Mouse (Mus musculus) embryonic facial prominence, embryonic 10.5 days (tissue): ENCODE results near the gene Grin2d. TPM values are rescaled to one million over a fixed set of nuclear protein-coding genes. Genes with fewer than 3 reads are reported as not detected.
A peak's percentile ranks its signal among the peaks of the same experiment; 100 is the strongest.

Experiments used
- DNase-seq: peaks from one replicate; pipeline ENCODE4 v3.0.0-alpha.2; 2017; ENCODE audit warnings: low spot score
- H3K27ac ChIP-seq: fragments of 300-500 bp; sonication (generic); replicated peaks from 2 replicates; pipeline ENCODE4 v1.5.1; 2016; ENCODE audit warnings: mild to moderate bottlenecking
- H3K27me3 ChIP-seq: fragments of 300-500 bp; sonication (generic); replicated peaks from 2 replicates; pipeline ENCODE4 v1.6.1; 2016; ENCODE audit warnings: low read depth, mild to moderate bottlenecking; ENCODE audit not compliant: poor library complexity, severe bottlenecking
- H3K36me3 ChIP-seq: fragments of 300-500 bp; sonication (generic); replicated peaks from 2 replicates; pipeline ENCODE4 v1.6.1; 2016; ENCODE audit warnings: mild to moderate bottlenecking, moderate library complexity
- H3K4me1 ChIP-seq: fragments of 300-500 bp; sonication (generic); 2 replicates; pipeline ENCODE4 v1.6.1; 2016
- H3K4me3 ChIP-seq: fragments of 300-500 bp; sonication (generic); 2 replicates; pipeline ENCODE4 v1.5.1; 2016; ENCODE audit warnings: mild to moderate bottlenecking, moderate library complexity
- H3K9me3 ChIP-seq: fragments of 300-500 bp; sonication (generic); 2 replicates; pipeline ENCODE4 v1.6.1; 2016; ENCODE audit warnings: mild to moderate bottlenecking
- WGBS: fragments of 180-500 bp; shearing (Covaris S2); methylation state at CpG from one replicate; pipeline ENCODE4 v1.1.7; 2016; 5-methylcytosine and 5-hydroxymethylcytosine counted together
- polyA plus RNA-seq: library from polyadenylated mRNA; unstranded; fragments of >200 nt; fragmentation: Nextera tagmentation; extraction: Ambion mirVana; gene quantifications from 2 replicates; pipeline ENCODE4 v1.2.1, GENCODE M21; 2016

Grin2d gene
- polyA plus RNA-seq, 1 experiment from 2014 or later: 0.09 TPM

- H3K9me3 ChIP-seq: no peaks in the 10 kb centered on the region
Observed at GRCm38 (mm10) chr7:45813787-45814779, 64.1 kb downstream of the Grin2d start, which contains the start of gene Cyth2. Cyth2 (minus strand) TSS chr7:45814581.

GRCm38 (mm10) chr7:45812921-45813320 is 65.3 kb downstream of the Grin2d start:
- 86% methylated on average over 8 of the region's 8 CpGs for WGBS
- Histone ChIP-seq H3K27me3 (no peaks in the 10 kb centered on the region), H3K4me3 (peak overlapping the region; percentile 98), H3K36me3 (peaks cover 51% of the 10 kb centered on the region), H3K9me3 (no peaks in the 10 kb centered on the region), H3K27ac (peak overlapping the region; percentile 100), H3K4me1 (peaks cover 41% of the 10 kb centered on the region)
- DNase-seq: no peak

More at GRCm38 (mm10) chr7:45813787-45814779, 64.1 kb downstream of the Grin2d start, which contains the start of gene Cyth2:
- peak within 1 kb of the TSS; percentile 100 for H3K27ac ChIP-seq
- peaks cover 36% of the 10 kb centered on the region for H3K4me1 ChIP-seq
- H3K36me3 ChIP-seq: peaks cover 39% of the 10 kb centered on the region
- WGBS: under 1% methylated on average over 92 of the region's 92 CpGs
- DNase-seq: peak; percentile 100
- peak within 1 kb of the TSS; percentile 98 for H3K4me3 ChIP-seq
- H3K27me3 ChIP-seq: peaks cover 11% of the 10 kb centered on the region

- Histone ChIP-seq H3K27me3 (no peaks in the 10 kb centered on the region), H3K4me1 (peaks cover 32% of the 10 kb centered on the region), H3K9me3 (no peaks in the 10 kb centered on the region), H3K27ac (no peak overlapping the region), H3K4me3 (no peak overlapping the region), H3K36me3 (peaks cover 74% of the 10 kb centered on the region)
- WGBS: 90% methylated on average over 14 of the region's 14 CpGs
- no peak for DNase-seq
Observed at GRCm38 (mm10) chr7:45809276-45810075, 68.7 kb downstream of the Grin2d start.

- H3K9me3 ChIP-seq: no peaks in the 10 kb centered on the region
- 52% methylated on average over 11 of the region's 11 CpGs for WGBS
- H3K27ac ChIP-seq: no peak overlapping the region
- peaks cover 83% of the 10 kb centered on the region for H3K36me3 ChIP-seq
- DNase-seq: no peak
- H3K4me3 ChIP-seq: peak overlapping the region; percentile 0; the same call in 1 of the 2 replicates
- H3K27me3 ChIP-seq: no peaks in the 10 kb centered on the region
- H3K4me1 ChIP-seq: peaks cover 32% of the 10 kb centered on the region
Observed at GRCm38 (mm10) chr7:45808471-45808870, 69.7 kb downstream of the Grin2d start.

- no peak overlapping the region for H3K4me3 ChIP-seq
- no peak overlapping the region for H3K27ac ChIP-seq
- H3K9me3 ChIP-seq: no peaks in the 10 kb centered on the region
- 63% methylated on average over 5 of the region's 5 CpGs for WGBS
- H3K36me3 ChIP-seq: peaks cover 84% of the 10 kb centered on the region
- no peak for DNase-seq
- H3K4me1 ChIP-seq: peaks cover 19% of the 10 kb centered on the region
- H3K27me3 ChIP-seq: peaks cover 1% of the 10 kb centered on the region
Observed at GRCm38 (mm10) chr7:45805941-45806340, 72.2 kb downstream of the Grin2d start.

GRCm38 (mm10) chr7:45802551-45802950 is 75.6 kb downstream of the Grin2d start:
- H3K27me3 ChIP-seq: peaks cover 35% of the 10 kb centered on the region
- H3K36me3 ChIP-seq: peaks cover 50% of the 10 kb centered on the region
- no peak for DNase-seq
- no peak overlapping the region for H3K4me3 ChIP-seq
- H3K27ac ChIP-seq: no peak overlapping the region
- H3K9me3 ChIP-seq: no peaks in the 10 kb centered on the region
- WGBS: 91% methylated on average over 6 of the region's 6 CpGs
- H3K4me1 ChIP-seq: peaks cover 34% of the 10 kb centered on the region

- Histone ChIP-seq H3K9me3 (no peaks in the 10 kb centered on the region), H3K27ac (no peak overlapping the region), H3K27me3 (peaks cover 47% of the 10 kb centered on the region), H3K4me3 (peak overlapping the region; percentile 37), H3K36me3 (peaks cover 48% of the 10 kb centered on the region), H3K4me1 (peaks cover 41% of the 10 kb centered on the region)
- WGBS: 3% methylated on average over 12 of the region's 12 CpGs
- DNase-seq: peak; percentile 93
Observed at GRCm38 (mm10) chr7:45801348-45801747, 76.8 kb downstream of the Grin2d start.

GRCm38 (mm10) chr7:45800546-45801204 is 77.5 kb downstream of the Grin2d start:
- Histone ChIP-seq H3K4me3 (peak overlapping the region; percentile 37), H3K36me3 (peaks cover 48% of the 10 kb centered on the region)
- WGBS: 18% methylated on average over 25 of the region's 25 CpGs

GRCm38 (mm10) chr7:45800001-45800400 is 78.2 kb downstream of the Grin2d start:
- Histone ChIP-seq H3K4me1 (peaks cover 36% of the 10 kb centered on the region), H3K27ac (no peak overlapping the region), H3K27me3 (peaks cover 60% of the 10 kb centered on the region), H3K9me3 (no peaks in the 10 kb centered on the region), H3K4me3 (peak overlapping the region; percentile 37; the same call in 1 of the 2 replicates), H3K36me3 (peaks cover 54% of the 10 kb centered on the region)
- DNase-seq: no peak
- 37% methylated on average over 7 of the region's 7 CpGs for WGBS

More at GRCm38 (mm10) chr7:45800546-45801204, 77.5 kb downstream of the Grin2d start:
- peaks cover 37% of the 10 kb centered on the region for H3K4me1 ChIP-seq
- peak; percentile 64 for DNase-seq
- H3K27ac ChIP-seq: no peak overlapping the region
- H3K9me3 ChIP-seq: no peaks in the 10 kb centered on the region
- H3K27me3 ChIP-seq: peaks cover 54% of the 10 kb centered on the region

- Histone ChIP-seq H3K27me3 (peaks cover 71% of the 10 kb centered on the region), H3K4me3 (peak overlapping the region; percentile 61), H3K9me3 (no peaks in the 10 kb centered on the region), H3K27ac (no peak overlapping the region), H3K4me1 (peaks cover 37% of the 10 kb centered on the region), H3K36me3 (peaks cover 60% of the 10 kb centered on the region)
- 49% methylated on average over 7 of the region's 7 CpGs for WGBS
- DNase-seq: no peak
Observed at GRCm38 (mm10) chr7:45798931-45799330, 79.2 kb downstream of the Grin2d start.

GRCm38 (mm10) chr7:45798511-45798836 is 79.7 kb downstream of the Grin2d start:
- WGBS: 2% methylated on average over 19 of the region's 19 CpGs
- Histone ChIP-seq H3K27ac (peak overlapping the region; percentile 40; the same call in 1 of the 2 replicates), H3K36me3 (peaks cover 60% of the 10 kb centered on the region), H3K9me3 (no peaks in the 10 kb centered on the region), H3K4me3 (peak overlapping the region; percentile 61), H3K4me1 (peaks cover 37% of the 10 kb centered on the region), H3K27me3 (peaks cover 75% of the 10 kb centered on the region)
- DNase-seq: peak; percentile 64
